Mouse (Mus musculus) telencephalon, adult 2 months (tissue): ENCODE data around the gene Ube2h.
"Not testable (repeated sequence)": the region's sequence is repeated elsewhere in the genome, so short reads cannot be mapped to it uniquely, and the experiment has no call there.

Experiments
- DNase-seq: peaks from one replicate; pipeline ENCODE4 v3.0.0-alpha.2; 2011; ENCODE audit warnings: low read depth, low spot score

The Ube2h gene

DNA sequence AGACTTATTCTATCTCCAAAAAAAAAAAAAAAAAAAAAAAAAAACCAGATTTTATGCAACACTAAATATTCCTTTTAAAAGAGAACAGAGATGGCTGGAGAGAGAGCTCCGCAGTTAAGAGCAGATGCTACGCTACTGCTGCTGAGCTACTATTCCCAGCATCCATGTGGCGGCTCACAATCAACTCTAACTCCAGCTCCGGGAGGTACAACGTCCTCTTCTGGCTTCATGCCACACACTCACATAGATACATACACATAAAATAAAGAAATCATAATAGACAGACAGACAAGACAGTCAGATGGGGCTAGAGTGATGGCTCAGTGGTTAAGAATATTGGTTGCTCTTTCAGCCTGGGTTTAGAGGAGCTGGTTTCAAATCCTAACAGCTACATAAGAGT, 58.9 kb downstream of the Ube2h start:
- DNase-seq: no peak

DNA sequence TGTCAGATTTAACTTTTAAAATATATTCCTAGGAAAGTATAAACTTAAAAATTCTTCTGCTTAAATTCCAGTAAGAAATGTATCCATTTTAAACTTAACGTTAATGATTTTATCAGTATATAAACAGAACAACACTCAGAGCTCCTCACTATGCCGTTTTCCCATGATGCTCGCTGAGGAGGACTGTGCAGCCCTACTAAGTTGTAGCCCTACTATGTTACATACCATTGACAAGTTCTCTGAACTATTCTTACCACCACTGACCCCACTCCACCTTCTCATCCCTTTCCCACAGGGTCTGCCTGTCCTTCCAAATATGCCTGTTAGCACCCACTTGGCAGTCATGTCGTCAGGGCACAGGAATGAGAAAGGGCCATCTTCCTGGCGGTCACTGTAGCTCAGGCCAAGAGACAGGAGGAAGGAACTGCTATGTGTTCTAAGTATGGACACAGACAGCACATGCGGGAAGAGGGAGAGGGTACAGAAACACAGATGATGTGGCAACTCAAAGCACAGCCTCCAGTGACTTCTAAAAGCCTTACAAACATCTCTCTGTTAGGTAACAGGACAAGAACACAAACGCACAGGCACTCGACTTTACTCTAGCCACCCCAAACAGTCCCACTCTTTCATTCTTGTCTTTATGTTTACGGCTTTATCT, 60.9 kb downstream of the Ube2h start:
- no peak for DNase-seq

DNA sequence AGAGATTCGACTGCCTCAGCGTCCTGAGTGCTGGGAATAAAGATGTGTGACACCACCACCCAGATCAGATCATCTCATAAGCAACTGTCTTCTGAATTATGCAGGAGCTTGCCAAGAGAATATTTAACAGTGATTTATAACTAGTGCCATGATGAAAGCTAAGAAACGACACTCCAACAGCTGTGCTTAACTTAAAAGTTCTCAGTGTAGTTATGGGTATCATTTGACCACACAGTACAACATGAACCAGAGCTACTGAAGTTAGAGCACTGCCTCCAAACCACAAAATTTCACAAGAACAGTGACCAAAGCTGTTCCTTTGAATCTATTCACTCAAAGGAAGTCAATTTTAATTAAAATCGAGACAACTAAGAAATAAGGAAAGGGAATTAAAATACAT, 61.4 kb downstream of the Ube2h start:
- no peak for DNase-seq

DNA sequence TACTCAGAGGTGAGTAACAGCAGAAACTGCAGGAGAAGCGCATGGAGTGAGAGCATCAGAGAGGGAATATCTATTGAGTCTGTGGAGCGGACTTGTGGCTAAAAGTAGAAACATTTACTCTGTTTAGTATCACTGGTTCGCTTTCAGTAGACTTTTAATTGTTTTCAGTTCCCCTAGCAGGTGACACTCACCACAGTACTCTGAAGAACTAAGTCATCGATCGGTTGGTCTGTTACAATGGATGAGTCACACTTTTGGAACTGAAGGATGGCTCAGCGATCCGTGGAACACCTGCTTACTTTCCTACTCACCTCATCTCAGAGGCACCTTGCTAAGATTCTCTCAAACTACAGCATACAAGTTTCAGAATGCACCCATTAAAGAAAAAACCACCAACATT, 64.2 kb downstream of the Ube2h start:
- DNase-seq: no peak

DNA sequence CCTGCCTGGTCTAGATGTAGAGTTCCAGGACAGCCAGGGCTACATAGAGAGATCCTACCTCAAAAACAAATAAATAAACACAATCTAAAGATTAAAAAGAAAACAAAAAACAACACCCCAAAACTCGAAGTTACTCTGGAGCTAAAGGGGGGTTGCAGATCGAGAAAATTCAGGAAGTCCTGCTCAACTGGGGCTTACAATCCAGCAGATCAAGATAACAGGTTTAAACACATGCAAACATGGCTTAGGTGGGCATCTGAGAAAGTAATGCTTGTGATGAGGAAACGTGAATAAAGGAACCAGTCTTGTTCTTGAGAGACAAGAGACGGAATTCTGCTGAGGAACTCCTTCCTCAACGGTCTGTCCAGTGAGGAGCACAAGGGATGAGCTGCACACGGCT, 65.1 kb downstream of the Ube2h start:
- DNase-seq: no peak

DNA sequence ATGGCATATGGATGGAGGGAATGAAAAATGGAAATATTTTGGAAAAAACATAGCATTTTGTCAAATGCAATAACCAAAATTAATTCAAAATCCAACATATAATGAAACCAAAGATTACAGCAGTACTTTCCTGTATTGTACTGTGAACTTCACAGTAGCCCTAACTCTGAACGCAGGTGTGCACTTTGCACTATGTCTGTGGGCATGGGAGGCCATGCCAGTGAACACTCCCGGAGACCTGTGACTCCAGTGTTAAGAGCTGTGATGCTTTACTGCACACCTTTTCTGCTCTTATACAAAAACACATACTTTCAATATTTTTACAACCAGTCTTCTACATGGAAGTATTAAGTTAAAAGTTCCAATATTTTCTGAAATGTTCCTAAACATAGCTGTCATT, 66.3 kb downstream of the Ube2h start:
- DNase-seq: no peak

DNA sequence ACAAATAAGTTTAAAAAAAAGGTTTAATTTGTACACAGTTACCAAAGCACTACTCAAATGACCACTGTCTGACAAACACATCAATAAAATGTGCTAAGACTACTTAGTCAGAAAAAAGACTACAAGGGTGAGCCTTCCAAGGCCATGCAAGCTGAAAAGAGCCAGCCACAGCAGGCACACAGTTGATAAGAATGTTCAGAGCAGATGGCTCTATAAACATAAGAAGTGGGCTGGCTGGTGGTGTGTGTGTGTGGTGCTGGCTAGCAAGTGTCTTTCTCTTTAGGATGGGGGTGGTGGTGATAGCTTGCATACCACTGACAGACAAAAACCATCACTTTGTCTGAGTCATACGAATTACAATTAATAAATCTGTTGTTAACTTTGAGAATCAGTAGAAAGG, 67.8 kb downstream of the Ube2h start:
- DNase-seq: peak; percentile 41

DNA sequence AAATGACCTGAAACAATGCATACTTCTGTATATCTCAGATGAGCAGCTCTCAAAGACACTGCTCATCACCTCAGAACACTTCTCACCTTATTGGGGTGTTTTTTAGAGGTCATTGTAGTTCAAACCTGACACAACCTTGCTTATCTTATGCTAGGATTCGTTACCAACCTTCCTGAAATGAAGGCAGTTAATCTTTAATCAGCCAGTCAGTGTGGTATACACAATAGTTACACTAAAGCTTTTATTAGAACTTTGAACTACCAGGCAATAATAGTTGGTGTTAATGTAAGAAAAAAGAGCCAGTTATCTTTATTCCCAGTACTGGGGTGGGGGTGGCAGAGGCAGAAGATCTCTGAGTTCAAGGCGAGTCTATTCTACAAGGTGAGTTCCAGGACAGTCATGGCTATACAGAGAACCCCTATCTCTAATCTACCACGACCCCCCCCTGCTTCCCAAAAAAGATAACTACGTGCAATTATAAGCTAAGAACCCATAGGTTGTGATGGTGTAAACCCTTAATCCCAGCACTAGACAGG, 72.5 kb downstream of the Ube2h start:
- no peak for DNase-seq

DNA sequence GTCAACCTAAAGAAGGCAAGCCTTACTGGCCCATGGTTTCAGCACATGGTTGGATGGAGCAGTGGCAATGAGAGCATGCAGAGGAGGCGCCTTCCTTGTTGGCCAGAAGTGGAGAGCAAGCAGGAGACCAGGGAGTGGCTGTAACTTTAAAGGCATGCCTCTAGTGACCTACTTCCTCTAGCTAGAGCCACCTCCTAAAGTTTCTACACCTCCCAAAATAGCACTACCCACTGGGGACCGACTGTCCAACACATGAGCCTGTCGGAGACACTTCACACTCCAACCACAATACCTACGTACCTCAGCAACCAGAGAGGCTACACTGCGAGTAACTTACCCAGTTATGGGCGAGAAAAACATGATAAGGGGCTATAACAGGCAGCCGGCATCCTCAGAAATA, 74.1 kb downstream of the Ube2h start:
- peak; percentile 35 for DNase-seq

DNA sequence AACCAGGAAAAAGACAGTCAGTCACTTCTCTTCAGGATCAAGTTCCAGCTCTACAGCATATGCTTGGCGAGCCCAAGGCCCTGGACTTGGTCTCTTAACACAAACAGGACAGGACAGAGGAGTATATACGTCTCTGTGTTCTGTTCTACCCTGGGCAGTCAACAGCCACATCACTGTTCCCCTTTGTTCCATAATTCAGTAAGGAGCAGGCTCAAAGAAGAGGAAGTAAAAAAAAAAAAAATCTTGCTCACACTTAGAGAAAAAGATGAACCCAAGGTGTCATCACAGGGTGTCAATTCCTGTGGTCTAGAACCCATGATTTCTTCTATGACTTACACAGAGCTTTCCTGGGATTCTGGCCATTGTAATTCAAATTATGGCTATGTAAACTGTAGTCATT, 75.4 kb downstream of the Ube2h start:
- no peak for DNase-seq

DNA sequence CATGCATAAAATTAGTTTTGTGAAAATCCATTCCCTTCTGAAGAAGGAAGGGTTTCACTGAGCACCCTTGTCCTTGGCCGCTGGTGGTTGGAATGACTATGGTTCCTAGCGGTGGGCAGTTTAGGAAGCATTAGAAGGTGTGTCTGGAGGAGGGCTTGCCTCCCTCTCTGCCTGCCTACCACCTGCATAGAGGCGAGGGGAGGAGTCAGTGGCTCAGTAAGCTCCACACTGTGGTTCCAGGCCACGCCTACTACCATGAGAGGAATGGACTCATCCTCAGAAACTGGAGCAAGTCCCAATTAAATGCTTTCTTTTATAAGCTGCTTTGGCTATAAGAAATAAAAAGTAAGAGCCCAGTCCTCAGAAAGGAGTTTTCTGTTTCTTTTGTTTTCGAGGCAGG, 76.0 kb downstream of the Ube2h start:
- no peak for DNase-seq

DNA sequence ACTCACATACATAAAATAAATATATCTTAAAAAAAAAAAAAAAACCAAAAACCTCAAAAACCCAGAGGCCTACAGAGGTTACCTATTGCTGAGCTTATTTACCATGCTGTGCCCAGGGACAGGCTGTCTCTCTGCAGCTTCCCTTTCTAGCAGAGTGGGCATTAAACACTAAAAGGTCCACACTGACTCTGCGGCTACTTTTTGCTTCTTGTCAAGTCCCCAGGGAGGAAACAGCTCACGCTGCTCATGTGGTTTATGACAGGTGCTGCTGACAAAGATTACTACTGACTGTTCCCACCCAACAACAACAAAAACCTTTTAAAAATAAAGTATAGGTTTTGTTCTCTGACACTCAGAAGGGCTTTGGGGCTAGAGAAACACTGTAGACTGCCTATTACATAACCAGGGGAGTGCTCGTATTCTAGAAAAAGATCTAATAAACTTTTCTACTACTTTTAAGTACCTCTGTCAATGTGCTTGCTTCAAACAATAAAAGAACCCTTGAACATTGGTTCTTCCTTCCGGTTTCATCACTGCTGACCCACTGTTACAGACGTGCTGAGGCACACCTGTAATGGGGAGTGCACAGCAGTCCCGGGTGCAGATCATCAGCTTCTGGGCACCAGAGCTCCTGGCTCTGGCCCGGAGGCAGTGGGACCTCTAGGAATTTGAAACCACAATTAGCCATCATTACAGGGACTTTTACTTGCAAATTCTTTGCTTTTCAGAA, 77.2 kb downstream of the Ube2h start:
- no peak for DNase-seq

DNA sequence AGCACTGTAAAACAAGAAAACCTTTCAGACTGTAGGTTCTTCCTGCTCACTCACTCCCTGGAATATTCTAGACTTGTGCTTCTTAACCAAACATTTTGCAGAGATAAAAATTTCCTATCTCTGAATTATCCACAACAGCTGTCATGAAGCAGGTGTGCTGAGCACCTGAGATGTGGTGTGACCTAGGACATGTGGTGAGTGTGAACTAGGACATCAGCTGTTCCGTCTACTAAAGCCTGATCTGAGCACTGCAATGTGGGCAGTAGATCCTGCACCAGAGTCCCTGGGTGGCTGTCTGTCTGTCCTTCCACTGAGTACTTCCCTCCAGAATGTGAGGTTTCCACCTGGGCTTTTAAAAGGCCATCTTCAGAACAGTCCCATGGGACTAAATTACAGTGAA, 79.6 kb downstream of the Ube2h start:
- DNase-seq: no peak

DNA sequence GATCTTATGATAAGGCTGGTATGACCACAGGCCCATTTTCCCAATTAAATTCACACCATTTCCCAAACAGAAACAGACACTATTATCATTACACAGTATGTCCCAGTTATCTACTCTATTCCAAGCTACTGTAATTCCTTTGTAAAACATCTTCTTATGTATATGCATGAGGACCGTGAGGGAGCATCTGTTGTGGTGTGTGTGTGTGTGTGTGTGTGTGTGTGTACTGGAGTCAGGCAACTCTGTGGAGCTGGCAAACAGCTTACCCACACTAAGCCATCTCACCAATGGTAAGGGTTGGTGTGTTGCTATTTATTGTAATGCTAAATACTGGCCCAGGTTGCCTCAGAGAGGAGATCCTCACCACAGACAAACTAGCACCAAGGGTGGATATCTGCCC, 82.0 kb downstream of the Ube2h start:
- peak; percentile 47 for DNase-seq

DNA sequence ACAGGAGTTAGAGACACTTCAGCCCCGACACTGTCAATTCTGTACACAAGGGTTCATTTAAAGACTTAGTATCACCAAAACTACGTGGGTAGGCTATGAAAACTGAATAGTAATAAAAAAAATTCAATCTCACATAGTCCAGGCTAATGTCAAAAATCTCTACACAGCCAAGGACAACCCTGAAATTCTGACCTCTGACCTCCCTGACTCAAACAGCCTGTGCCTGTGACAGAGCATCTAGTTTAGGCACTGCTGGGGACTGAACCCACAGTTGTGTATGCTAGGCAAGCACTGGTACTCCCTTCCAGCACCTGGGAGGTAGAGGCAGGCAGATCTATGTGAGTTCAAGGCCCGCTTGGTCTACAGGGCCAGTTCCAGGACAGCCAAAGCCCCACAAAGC, 86.8 kb downstream of the Ube2h start:
- DNase-seq: no peak

DNA sequence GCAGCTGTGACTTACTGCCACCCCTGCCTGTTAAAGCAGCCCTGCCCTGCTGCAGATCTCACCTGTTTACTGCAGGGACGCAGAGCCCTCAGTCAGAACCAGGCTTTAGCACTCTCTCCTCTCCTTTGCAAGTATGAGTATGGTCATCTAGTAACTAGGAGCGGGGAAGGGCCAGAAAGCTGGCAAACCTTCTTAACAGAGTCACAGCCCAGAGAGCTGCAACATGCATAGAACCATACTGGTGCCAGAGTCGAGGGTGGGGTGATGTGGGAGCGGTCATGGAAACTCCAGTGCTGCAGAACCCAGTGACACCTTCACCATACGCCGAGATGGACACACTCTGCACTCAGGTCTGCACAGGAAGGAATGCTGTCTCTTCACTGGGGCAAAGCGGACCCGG, 91.9 kb downstream of the Ube2h start:
- DNase-seq: no peak

DNA sequence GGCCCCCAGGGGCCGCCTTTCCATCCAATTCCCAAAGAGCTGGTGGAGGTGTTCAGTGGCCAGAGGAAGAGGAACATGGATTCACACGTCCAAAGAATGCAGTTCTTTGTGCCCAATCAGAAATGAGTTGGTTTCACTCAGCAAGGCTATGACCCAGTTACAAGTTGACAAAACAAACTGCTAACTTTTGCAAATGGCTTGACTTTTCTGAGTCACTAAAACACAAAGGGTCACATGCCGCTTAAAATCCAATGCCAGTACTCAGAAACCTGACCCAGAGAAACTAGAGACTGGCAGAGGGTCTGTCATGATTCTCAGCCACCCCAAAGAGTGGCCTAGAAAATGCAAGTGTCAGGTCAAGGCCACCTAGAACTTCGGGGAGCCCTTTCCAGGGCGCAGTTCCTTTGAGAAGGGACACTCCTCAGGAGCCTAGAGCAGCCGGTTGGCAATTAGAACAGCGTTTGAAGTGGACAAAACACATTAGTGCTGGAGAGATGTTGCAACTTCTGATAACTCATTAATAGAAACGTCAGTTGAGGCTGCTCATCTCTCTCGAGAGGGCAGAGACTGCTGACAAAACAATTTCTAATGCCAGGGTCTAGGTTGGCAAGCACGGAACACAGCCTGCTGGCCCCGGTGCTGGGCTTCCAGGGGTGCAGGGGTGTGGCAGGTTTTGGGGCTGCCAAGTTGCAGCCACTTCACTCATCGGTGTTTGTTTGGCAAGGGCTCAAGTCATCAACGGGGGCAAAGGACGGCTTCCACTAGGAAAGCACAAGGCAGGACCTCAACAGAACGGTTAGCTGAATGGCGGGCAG, 92.5 kb downstream of the Ube2h start:
- DNase-seq: no peak

DNA sequence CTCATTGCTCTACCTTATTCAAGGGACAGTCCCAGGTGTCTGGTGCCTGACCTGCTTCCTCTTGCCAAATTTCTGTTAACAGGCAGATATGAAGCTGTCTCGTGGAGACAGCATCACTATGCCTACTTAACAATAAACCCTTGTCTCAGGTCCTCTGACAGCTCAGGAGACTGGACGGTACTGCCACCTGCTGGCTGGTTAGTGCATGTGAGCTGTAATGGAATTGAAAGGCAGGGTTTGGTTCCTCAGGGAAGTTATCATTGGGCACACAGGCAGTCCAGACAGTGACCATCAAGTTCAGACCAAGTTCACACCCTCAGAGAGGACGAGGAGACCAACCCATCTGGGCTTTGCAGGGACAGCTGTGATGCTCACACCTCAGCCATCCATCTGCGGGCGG, 93.6 kb downstream of the Ube2h start:
- DNase-seq: peak; percentile 58

DNA sequence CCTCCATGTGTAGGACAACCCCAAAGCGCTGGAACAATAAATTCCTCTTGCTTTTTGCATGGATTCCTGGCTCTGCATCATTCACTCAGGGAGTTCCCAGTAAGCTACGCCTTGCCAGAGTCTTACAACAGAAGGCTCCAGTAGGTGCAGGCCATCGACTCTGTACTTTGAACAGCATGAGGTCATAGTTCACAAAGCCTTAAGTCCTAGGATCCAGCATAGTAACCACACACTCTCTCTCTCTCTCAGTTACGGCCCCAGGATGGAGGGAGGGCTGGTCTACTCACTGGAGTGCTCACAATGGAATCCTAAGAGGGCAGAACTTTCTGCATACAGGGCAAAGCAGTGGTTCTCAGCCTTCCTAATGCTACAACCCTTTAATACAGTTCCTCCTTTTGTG, 95.5 kb downstream of the Ube2h start:
- DNase-seq: no peak

DNA sequence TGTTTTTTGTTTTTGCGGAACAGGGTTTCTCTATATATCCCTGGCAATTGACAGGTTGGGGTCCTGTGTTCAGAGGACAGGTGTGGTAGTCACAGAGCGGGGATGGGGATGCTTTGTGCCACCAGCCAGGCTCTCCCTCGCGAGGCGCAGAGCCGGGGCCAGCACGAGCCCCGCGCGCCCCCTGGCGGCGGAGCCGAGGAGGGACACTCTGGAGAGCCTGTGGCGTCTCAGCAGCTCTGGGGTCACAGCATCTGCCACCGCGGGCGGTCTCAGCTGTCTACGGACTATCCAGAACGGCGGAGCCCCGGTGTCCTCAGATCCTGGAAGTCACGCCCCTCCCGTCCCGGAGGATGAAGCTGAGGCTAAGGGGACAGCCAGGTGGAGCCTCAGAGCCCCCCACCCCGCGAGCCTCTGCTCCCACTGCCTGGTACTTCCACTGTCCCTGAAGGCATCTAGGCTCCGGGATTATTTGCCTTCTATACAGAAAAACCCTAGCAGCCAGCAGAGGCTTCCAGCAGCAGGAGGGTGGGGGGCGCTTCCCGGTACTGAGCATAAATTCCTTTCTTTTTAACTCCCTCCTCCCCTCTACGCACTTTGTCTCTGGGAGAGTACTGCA, 98.6 kb downstream of the Ube2h start:
- DNase-seq: no peak

DNA sequence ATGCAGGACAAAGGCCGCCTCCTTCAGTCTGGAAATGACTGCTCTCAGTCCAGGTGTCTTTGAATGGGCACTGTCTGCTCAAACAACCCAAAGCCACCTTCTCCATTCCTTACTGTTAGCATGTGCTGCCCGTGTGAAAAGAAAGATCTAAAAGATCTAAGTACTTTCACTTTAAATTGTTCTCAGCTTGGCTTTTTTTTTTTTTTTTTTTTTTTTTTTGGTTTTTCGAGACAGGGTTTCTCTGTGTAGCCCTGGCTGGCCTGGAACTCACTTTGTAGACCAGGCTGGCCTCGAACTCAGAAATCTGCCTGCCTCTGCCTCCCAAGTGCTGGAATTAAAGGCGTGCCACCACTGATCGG, 99.2 kb downstream of the Ube2h start:
- not testable (repeated sequence) for DNase-seq
